Mouse (Mus musculus) T-helper 17 cell (primary cell): ENCODE measurements around the gene Arg2.
"Not testable (repeated sequence)": the region's sequence is repeated elsewhere in the genome, so short reads cannot be mapped to it uniquely, and the experiment has no call there.

Experiments
- in situ Hi-C, 2 experiments: fragments of 300-600 bp; cut with MboI, MseI; formaldehyde crosslinking; loops; 1 replicate in 1 of 2; 2 replicates in 1 of 2; pipeline ENCODE4 v1.15.1; 2025; ENCODE audit warnings: high pct_unique_total_duplicates in 2 of 2

Gene Arg2

DNA sequence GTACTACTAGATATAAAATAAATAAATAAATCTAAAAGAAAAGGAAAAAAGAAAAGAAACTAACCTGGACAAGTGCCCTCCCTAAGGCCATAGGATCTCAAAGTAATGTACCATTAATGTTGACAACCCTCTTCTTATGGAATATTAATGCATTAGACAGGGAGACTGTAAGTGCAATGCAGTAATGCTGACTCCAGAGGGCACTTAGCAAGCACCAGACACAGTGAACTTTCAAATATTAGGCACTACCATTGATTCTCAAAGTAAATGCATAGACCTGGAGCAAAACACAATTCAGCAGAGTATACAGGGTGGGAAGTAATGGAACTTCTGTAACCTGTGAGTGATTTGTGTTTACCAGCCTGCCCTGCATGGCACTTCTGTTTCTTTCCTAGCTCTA, 38.6 kb downstream of the Arg2 start:
- in situ Hi-C loops, result no loop called here

DNA sequence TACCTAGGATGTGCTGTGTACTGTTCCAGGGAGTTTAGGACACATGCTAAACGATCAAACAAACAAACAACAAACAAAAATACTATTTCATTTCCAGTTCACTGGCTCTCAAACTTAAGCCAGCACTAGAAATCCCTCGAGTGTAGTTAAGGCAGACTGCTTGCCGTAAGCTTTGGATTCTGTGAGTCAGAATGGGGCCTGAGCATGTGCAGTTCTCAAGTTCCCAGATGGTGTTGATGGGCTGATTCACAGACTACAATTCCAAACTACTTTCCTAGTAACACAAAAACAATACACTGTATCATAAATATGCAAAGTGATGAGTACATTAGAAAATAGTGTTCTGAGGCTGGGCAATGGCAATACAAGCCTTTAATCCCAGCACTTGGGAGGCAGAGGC, 39.8 kb downstream of the Arg2 start:
- in situ Hi-C loops, result no loop called here

DNA sequence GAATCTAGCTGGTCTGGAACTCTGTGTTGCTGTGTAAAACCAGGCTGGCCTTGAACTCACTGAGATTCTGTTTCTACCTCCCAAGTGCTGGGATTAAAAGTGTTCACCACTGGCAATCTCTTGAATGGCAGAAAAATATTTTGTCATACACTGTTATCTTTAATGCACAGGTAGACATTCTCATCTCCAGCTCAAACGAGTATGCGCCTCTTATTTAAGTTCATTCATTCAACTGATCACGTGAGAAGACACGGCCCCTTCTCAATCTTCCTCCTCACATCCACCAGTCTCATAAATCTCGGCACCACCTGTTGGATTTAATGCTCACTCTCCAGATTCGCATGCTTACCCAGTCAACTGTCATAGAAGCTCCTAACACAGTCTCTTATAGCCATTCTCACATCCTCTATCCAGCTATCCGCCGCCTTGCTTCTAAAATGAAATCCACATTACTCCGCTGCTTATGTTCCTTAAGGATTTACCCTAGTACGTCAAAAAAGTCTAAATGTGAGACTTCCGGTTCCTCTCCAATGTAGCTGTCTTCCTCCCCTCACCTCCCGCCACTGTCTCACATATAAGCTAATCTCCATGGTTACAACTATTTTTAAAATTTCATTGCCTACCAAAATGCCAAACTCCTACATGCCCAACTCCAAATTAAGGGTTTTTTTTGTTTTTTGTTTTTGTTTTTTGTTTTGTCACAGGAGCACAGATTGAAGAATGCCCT, 40.9 kb downstream of the Arg2 start:
- in situ Hi-C loops, result no loop called here

DNA sequence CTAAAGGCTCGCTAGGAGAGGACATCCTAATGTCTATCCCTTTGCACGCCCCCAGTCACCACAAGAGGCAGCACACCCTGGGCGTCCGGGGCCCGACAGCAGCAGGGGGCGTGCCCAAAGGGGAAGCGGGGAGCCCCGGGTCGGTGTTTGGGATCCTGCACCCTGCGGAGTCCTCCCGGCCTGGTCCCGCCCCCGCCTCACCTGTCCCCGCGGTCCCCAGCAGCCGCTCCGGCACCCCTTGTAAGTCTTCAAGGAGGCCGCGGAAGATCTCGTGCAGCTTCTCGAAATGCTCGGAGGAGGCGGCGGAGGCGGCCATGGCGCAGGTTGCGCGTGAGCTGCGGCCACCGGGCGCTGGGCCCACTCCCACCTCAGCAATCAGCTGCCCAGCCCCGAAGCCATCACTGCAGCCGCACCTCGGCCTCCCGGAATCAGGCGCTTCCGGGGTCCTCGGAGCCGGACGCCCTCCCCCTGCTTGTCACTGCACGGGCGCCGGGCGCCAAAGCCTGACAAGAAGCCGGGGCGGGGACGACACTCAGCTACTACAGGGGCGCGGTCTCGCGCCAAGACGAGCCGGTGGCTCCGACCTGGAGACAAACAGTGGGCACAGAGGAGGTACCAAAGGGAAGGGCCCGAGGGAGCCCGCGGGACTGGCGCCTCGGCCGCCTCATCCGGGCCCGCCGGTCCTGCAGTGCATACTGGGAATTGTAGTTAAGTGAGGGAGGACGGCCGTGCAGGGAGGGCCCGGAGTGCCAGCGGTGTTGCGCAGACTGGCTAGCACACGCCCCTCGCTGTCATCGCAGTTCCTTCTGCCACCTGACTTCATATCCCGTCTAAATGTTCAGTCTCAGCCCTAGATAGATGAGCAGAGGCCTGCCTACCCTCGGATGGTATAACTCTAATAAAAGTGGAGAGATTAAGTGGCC, 41.7 kb downstream of the Arg2 start, which contains the start of gene Vti1b:
Vti1b (minus strand) TSS at position 649 of the 923 bp plus-strand sequence.
- in situ Hi-C loops, result no loop called here

DNA sequence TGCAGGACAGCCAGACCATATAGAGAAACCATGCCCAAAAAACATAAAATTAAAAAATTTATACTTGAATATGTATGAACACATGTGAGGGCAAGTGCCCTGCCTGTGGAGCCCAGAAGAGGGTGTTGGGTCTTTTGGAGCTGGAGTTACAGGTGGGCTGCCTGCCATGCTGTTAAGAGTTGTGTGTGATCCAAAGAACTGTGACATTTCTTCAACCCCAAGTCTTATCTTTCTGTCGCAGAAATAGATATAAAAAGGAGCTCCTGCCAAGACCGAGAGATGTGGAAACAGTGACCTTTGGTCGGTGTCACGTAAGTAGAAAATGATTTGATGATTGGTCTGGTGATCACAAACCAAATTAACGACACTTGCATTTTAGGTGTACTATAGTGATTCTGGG, 43.1 kb downstream of the Arg2 start:
- in situ Hi-C loops, result no loop called here

DNA sequence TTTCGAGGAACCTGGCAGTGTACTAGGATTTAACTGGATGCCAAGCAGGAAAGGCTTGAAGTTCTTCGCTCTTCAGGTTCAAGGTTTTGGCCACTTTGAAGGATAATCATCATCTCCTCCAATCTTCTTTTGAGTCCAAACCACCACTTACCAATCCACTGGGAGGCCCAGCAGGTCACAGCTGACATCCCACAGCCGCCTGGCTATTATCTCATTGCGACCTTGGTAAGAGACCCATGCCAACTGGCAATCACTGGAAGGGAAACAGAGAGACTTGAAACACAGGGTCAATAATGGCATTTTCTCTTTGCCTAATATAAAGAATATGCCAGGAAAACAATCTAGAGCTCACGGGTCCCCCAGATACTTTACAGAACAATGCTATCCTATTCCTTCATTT, 45.4 kb downstream of the Arg2 start:
- in situ Hi-C loops, result no loop called here

DNA sequence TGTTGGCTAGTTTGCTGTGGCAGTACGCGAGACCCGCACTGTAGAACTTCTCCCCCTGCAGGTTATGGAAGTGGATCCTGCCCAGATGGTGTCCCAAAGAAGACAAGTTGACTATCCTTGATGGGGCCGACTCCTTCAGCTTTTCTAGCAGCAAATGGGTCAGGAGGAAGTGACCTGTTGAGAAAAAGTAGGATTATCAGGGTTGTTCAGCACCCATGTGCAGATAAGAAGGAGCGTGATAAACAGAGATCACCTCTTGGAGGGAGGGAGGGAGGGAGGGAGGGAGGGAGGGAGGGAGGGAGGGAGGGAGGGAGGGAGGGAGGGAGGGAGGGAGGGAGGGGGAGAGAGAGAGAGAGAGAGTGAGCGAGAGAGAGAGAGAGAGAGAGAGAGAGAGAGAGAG, 54.6 kb downstream of the Arg2 start:
- in situ Hi-C loops, result not testable (repeated sequence)

DNA sequence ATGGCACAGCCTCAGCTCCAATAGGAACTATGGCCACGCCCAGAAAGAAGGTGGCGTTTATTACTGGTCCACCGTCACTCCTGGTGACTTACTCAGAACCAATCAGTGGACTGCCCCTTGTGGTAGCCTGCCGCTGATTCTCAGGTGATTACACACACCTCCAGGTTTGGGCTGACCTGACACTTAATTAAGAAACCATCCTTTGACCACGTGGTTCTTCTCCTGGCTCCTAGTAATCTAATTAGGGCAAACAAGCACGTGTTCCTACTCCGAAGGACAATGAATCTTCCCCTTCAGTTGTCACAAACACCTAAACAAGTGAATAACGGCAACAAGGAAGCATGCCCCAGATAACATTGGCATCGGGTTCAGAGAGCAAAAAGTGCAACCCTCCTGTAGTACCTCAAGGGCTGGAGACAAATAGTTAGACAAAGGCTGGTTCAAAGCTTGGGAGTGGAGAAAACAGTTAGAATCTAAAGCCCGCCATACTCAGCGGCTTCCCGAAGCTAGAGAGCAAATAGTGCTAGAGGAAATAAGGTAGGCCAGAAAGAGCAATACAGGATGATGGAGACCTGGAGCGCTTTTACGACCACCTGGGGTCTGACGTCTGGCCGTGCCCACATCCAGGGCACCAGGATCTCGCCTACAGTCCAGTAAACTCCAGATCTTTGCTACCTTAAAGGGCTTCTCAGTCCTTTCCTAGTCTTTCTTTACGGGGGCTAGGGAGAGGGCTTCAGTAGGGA, 60.5 kb downstream of the Arg2 start:
- in situ Hi-C loops, result loop anchor here in 1 of 2 experiments (5.0 kb wide), 1 partner anchor 106 kb away; the partner anchor contains the start of genes Rad51b and Zfyve26

DNA sequence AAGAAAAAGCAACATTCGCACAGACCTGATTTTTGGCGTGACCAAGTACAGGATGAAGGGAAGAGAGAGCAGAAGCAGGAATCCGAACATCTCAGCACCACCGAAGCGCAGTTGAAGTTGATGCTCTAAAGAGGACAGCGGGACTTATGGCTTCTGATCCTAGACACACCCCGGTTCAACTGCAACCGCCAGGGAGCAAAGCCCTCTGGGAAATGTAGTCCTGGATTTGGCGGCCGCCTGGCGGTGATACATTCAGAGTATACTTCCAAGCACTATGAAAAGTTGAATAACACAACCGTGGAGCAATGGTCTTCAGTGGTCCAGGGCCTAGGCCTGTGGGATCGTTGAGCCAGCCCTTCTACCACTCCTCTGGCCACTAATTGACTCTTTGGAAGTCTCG, 61.1 kb downstream of the Arg2 start:
- in situ Hi-C loops, result loop anchor here in 1 of 2 experiments (5.0 kb wide), 1 partner anchor 106 kb away; the partner anchor contains the start of genes Rad51b and Zfyve26

DNA sequence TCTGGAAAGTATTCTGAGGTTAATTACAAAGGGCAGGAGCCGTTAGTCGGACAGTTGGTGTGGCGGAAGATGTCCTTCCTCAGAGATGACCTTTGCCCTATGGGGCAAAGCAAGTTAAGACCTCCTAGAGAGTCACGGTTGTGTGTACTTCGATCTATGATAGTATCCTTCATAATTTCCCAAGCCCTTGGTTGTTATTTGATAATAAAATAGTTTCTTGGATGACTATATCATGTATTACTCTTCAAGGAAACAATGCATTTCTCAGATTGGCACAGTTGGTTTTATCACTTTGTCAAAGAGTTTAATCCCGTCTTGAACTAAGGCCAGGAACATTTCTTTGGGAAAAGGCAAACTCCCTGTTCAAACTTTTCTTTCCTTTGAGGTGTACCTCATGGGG, 61.6 kb downstream of the Arg2 start, which contains the start of gene Rdh11:
Rdh11 (minus strand) TSS at position 101 of the 400 bp plus-strand sequence.
- in situ Hi-C loops, result loop anchor here in 1 of 2 experiments (5.0 kb wide), 1 partner anchor 105 kb away; the partner anchor contains the start of genes Rad51b and Zfyve26

DNA sequence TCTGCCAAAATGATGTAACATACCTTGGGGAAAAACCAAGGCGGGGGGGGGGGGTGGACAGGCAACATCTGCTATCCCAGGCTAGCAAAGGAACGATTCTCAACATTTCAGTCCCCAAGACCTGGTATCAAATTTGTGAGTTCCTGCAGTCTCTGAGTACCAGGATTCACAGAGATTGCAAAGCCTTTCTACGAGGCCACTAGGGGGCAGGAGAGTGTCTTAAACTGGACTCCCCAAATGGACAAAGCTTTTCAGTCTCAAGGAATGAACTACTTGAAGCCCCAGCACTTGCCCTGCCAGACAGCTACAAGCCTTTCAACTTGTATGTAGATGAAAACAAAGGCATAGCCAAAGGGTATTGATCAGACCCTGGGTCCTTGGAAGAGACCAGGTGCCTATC, 62.9 kb downstream of the Arg2 start:
- in situ Hi-C loops, result loop anchor here in 1 of 2 experiments (5.0 kb wide), 1 partner anchor 104 kb away; the partner anchor contains the start of genes Rad51b and Zfyve26

DNA sequence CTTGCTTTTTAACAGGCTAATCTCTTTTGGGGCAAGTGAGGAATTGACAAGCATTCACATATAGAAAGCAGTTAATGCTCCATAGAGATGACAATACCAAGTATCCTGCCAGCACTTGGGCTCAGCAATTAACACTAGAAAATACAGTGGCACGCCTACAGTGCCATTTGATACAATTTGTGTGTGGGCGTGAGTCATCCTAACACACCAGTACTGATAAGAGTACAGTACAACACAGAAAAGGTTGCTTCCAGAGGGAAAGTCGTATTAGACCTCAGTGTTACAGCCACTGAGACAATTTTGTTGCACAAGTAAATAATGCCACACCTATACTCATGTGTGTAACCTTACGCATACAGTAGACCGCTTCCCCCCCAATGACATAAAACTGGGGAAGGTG, 66.5 kb downstream of the Arg2 start:
- in situ Hi-C loops, result no loop called here

DNA sequence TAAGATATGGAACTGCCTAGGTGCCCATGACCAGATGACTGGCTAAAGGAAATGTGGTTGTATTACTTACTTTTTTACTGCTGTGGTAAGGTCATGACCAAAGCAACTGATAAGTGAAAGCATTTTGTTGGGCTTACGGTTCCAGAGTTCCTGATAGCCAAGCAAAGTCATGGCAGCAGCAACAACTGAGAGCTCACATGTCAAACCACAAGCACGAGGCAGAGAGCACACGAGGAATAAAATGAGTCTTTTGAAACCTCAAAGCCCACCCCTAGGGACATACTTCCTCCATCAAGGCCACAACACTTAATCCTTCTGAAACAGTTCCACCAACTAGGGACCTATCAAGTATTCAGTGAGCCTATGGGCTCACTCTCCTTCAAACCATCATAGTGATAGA, 71.3 kb downstream of the Arg2 start:
- in situ Hi-C loops, result no loop called here
